Mouse (Mus musculus) right cerebral cortex, postnatal 36 days (tissue): ENCODE results near the gene Hmbs.
"Not testable (repeated sequence)": the region's sequence is repeated elsewhere in the genome, so short reads cannot be mapped to it uniquely, and the experiment has no call there.

Source experiments
- DNase-seq, 2 experiments: peaks; one replicate each; pipeline ENCODE4 v3.0.0; 2022; ENCODE audit warnings: low spot score in 2 of 2, mixed read lengths in 1 of 2

Gene Hmbs

DNA sequence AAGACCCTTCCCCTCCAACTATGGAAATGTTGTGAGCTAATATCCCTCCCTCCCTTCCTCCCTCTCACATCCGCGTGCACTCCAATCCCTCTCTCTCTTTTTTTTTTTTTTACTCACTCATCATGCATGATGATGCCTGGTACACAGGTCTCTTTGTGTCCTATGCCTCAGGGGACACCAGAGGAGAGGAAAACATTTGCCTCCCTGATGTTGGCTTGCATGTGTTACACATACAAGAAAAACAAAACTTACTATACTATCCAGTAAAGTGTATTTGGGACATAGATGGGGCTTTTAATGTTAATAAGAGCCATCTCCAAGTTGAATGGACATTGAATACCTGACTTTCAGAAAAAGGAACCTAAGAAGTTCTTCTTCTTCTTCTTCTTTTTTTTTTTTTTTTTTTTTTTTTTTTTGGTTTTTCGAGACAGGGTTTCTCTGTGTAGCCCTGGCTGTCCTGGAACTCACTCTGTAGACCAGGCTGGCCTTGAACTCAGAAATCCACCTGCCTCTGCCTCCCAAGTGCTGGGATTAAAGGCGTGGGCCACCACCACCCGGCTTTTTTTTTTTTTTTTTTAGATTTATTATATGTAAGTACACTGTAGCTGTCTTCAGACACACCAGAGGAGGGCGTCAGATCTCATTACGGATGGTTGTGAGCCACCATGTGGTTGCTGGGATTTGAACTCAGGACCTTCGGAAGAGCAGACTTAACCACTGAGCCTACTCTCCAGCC lies 18.8 kb downstream of the Hmbs start:
- DNase-seq = not testable (repeated sequence)

DNA sequence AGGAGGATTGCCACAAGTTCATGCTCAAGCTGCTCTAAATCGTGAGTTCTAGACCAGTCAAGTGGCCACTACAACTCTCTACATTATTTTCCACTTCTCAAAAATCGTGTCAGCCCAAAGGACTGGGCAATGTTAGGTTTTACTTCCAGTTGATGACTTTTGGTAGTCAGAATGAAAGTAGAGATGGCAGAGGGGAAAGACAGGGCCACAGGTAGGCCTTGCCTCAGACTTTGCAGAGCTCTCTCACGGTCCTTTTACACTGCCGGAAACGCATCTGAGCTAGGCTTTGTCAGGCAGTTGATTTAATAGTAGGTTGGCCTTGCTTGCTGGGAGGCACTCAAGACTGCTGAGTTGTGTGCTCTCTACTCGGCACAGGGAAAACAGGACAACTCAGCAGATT lies 19.9 kb downstream of the Hmbs start:
- no peak for DNase-seq

DNA sequence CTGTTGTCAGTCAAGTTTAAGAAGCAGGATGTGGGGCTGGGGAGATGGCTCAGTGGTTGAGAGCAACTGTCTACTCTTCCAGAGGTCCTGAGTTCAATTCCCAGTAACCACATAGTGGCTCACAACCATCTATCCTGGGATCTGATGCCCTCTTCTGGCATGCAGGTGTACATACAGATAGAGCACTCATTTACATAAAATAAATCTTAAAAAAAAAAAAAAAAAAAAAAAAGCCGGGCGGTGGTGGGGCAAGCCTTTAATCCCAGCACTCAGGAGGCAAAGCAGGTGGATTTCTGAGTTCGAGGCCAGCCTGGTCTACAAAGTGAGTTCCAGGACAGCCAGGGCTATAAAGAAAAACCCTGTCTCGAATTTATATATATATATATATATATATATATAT lies 20.4 kb downstream of the Hmbs start:
- DNase-seq = not testable (repeated sequence)

DNA sequence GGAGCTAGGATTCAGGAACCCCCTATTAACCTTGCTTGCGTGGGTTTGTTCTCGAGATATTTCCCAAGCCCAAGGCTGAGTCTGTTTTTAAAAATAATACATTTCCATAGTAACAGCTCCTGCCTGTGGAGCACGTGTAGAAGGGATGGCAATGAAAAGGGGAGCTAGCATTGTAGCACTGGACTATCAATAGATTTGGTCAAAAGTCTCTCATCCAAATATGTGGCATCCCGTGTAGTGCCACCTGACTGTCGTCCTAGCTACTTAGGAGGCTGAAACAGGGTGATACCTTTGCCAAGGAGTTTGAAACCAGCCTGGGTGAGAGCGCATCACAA lies 23.3 kb downstream of the Hmbs start:
- DNase-seq = peak in 1 of 2 experiments; percentile 43

DNA sequence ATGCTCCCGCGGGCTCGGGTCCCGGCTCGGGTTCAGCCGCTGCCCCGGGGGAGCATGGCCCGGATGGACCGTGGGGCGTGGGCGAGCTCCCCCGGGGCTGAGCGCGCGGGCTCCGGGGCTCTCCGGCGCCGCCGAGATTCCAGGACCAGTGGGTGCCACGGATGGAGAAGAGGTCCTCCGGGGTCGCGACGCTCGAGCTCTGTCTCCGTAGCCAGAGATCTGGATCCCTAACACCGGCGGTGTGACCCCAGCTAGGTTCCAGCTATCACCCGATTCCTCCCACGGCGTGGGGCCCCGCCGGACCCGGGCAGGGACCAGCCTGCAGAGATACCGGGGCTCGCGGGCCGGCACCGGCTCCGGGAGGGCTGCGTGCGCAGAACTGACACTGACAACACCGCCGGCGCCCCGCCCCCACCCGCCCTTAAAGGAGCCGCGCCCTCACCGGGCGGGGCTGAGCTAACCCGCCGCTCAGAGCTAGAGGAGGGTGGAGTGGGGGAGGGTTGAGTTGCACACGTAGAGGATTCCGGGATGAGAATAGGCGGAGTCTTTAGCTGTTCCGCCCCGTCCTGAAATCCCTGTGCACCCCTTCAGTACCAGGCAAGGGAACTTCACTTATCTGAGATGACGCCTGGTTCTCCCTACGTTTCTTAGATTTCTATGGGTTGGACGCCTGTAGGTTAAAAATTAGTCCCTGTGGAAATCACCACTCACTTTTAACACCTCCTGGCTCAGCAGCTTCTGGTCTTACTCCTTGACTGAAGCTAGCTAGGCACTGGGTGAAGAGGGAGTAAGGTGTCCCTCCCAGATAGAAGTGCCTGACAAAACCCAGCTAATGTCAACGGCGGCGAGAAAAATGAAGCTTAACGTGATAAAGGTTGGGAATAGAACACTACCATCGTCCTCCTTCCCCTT lies 23.9 kb downstream of the Hmbs start, which contains the start of gene C2cd2l:
Gene C2cd2l (minus strand): TSS at position 399 of the 912 bp plus-strand sequence.
- DNase-seq = peak; percentile 85 to 94

DNA sequence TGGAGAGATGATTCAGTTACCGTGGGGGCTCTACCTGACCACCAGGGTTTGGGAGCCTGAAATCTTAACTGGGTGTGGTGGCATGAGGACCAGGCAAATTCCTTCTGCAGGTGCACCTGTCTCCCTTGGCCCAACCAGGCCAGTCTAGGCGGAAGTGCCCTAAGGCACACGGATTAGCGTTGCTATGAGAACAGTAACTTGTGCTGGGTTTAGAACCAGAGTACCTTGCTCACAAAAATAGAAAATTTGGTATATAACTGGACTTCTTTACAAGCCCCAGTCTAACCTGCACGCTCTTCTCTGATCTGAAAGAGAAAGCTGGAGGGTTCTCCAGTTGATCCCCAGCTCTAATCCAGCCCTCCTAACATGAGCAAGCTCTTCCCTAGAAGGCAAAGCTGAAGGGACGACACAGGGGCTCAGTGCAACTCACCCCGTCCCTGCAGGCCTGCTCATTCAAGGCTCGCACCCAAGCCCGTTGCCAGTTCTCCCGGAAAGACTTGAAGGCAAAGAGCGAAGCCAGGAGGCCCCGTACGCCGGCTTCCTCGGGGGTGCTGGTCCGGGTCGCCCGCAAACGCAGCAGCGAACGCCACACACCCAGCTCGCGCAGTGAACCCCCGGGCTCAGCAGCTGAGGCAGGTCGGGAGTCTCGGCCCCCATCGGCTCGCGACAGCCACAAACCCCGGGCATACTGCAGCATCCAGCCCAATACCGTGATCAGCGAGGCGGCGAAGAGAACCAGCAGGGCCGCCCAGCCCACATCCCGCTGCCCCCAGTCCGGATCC lies 24.7 kb downstream of the Hmbs start:
- DNase-seq = no peak

DNA sequence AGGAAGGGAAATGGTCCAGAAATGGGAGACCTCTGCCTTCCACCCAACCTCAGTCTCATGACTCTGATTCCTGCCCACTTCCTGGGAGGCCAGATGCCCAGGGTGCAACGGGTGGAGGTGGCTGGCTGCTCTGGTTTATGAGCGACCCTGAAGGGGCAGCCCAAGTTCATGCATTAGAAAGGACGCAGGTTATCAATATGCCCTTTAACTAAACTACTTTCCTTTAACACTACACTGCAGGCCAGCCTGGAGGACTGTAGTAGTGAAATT lies 25.3 kb downstream of the Hmbs start:
- DNase-seq = no peak

DNA sequence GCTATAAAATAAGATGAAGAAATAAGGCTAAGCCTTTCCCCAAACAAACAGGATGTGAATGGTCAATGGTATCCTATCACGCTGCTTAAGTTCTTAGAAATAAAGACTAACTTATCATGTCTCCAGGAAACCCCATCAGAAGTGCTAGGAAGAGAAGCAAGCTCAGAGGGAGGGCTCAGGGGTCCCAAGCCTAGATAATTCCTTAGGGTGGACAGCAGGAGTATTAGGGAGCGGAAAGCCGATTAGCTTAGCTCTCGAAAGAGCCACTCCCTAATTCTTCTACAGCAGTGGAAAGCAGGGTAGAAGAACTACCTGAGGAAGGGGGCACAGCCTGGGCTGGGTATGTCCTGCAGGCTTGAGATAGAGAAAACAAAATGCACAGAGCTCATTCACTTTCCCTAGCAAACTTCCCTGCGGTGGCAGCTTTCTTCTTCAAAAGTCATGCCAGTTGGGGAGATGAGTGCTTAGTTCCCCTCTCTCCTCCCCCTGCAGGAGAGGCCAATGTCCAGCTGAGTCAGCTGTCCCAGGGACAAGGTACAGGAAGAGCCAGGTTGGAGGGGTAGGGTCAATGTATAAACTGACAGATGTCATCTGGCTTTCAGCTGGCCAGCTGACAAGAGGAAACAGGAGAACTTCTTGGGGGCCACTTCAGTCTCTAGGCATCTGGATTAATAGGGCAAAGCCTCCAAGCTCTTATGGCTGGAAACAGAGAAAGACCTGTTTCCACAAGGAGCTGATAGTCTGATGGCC lies 25.8 kb downstream of the Hmbs start:
- no peak for DNase-seq

DNA sequence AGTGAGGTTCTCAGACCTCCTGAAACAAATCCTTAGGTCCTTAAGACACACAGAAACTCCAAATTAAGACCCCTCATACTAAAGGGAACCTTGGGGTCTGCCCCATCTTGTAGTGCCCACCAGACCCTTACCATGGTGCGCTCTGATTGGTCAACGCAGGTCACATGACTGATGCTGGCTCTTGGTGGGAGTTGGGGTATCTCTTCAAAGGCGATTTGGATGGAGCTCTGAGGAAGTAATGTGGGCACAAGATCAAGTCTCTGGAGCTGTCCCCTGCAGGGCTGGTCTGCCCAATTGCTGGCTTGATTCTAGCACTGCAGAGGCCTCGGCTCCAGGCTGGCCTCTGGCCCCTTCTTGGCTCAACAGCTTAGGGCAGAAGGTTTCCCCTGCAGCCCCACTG lies 26.6 kb downstream of the Hmbs start:
- no peak for DNase-seq

DNA sequence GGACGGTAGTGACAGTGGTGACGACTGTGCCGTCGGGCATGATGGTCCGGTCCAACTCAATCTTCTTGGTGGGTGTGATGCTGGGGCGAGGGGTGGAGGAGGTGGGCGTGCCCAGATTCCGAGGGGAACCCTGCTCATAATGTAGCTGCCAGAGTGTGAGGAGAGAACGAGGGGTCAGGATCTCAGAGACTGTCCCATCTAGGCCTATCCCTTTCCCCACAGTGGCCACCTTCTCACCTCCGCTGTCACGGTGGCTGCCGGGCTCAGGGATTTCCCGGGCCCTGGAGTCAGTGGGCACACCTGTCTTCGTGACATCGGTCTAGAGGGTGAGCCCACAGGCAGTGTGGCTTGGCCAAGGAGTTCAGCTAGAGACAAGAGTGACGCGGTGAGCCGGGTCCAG lies 29.1 kb downstream of the Hmbs start:
- no peak for DNase-seq

DNA sequence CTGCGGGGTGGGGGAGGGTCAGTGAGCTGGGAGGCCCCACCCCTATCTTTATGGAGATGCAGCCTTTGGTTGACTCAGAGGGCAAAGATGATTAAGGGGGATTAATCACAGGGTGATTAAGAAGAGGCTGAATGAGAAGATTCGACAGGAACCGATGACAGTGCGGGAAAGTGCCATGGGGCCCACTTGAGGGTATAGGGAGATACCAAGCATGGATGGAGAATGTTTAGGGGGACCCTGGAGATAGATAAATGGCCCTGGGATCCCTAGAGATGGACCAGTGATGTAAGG lies 29.8 kb downstream of the Hmbs start:
- no peak for DNase-seq

DNA sequence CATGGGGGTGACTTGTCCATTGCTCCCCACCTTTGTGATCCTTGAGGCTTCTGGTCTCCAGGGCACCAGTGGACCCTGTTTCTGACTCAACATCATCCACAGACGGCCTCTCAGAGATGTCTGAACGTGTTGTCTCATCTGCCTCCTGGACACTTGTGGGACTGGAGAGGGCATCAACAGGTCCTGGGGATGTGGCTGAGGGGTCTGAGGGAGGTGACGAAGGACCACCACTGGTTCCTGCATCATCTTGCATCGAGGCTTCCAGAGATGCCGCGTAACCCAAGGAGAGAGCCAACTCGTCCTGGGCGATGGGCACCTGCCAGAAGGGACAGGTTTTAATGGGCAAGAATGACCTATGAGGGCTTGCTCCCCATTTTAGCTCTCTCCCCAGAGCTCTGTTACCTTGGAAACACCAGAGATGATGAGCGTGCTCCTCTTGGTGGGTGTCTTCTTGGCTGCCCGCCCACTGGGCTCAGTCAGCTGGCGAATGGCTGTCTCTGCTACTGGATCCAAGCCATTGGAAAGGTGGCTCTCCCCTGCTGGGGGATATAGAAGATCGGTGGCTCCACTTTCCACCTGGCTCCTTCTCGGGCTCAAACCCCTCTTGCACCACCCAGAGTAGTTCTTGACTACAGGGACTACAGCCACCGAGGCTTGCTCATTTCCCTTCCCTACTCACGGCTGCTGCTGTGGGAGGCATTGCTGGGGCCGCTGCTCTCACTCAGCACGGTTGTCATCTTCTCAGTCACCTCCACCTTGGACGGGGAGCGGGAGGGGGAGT lies 30.4 kb downstream of the Hmbs start:
- peak; percentile 78 to 79 for DNase-seq

DNA sequence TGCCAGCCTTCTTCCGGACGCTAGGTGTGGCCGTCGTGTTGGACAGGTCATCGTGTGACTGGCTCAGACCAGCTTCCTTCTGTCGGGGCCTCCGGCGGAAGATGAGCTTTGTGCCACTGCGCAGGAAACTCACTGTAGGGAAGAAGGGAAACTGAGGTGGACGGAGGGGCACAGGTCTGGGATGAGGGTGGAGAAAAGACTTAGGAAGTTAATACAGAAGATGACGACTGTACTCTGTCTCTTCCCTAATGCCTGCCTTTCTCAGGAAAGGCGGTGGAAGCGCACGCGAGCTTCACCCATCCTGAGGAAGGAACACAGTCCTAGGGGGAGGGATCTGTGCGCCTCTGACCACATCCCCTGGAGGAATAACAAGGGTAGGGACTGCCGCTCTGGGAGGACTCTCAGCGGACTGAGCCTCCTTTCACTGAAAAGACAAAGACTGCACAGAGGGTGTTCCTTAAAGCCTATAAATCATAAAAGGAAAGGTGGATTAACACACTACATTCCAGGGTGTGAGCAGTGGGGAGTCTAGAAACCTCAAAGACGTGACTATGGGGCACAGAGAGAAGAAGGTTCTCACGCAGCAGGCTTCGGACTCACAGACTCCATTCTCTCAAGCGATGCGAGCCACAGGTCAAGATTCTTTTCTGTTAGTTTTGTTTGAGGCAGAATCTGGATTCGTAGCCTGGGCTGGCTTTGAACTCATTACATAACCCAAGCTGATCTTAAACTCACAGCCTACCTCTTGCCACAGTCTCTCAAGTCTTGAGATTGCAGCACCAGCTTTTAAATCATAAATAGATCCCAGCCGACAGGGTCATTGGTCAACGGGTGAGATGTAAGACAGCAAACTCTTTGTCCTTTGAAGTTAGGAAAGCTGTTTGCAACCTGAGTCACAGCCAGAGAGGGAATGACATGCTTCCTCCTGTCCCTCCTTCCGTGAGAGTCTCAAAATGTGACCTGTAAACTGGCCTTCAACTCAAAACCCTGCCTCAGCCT lies 32.6 kb downstream of the Hmbs start:
- DNase-seq = no peak

DNA sequence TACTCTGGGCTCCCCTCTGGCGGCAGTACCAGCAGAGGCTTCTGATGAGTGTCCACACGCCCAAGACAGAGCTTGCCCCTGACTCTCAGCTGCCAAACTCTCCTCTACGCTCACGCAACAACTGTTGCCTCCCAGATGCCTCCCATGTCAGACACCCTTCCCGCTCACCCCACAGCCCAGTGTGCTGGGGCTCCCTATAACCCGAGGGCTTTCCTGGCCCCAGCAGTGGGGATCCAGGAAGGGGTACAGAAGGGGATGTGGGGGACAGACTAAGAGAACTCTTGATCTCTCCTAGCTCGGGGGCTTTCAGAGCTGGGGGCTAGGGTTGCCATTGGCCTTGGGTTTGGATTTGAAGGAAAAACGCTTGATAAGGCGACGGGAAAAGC lies 33.3 kb downstream of the Hmbs start:
- no peak for DNase-seq

DNA sequence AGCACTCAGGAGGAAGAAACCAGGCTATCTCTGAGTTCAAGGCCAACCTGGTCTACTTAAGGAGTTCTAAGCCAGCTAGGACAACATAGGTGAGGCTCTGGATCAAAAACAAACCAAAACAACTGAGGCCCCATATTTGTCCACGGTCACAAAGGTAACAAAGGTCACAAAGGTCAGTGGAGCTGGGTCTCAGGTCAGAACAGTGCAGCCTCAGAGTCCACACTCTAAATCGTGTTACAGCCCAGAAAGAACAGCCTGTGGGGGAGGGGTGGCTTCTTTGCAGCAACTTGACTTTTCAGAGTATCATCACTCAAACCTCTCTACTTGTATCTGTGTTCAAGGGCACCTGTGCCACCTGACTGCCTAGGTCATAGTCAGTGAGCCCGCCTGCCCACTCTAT lies 34.3 kb downstream of the Hmbs start:
- DNase-seq = no peak

DNA sequence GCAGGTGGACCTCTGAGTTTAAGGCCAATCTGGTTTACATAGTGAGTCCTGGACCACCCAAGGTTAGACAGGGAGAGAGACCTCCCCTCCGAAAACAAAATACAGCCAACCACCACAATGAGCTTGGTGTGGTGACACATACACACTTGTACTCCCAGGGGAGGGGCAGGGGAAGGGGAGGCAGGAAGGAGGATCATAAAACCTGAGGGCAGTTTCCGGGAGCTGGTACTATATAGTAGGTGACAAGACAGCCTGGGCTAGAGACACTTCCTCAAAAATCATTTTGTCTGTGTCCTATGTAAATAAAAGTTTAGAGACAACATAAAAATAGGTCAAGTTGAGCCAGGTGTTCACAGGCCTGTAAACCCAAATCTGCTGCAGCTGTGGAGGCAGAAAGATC lies 36.8 kb downstream of the Hmbs start:
- DNase-seq = no peak

DNA sequence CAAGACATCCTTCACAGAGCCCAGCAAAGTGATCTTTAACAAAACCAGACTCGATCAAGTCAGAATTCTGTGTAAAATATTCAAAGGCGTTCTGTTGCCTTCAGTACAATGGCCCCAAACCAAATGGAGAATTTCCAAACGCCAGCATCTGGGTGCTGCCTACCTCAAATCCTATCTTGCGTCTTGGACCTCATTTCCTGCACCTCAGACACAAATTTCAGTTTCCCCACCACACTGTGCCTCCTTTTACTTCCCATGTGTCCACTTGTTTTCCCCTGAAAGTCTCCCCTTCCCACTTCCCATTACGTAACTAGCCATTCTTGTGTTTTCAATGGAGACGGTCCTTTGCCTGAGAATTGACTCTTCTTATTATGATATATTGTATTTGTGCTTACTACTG lies 37.5 kb downstream of the Hmbs start:
- DNase-seq = no peak

DNA sequence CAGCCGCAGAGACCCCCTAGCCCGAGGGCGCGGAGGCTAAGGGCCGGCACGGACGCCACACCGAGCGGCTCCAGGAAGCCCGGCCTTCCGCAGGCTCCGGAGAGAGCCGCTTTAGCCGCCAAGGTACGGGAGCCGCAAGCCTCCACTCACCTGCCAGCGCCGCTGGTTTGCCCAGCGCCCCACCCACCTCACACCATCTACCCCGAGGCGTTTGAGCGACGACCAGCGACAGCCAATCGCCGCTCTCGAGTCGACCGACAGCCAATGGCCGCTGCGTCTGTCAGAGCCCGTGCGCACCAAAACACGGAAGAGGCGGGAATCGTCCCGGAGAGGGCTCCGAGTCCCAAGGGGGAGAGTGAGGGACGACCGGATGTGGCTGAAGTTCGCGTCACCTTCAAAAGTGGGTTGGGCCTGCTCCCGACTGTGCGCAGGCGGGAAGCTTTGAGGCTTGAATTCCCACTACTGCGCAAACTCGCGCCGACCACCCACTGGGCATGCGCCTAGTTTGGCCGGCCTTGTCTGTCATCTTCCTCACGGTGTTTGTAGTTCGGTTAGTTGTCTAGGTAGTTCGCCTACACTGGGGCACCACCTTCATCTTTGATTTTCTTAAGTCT lies 38.5 kb downstream of the Hmbs start, which contains the start of gene Hinfp:
Gene Hinfp (minus strand): TSS at position 206 of the 614 bp plus-strand sequence.
- DNase-seq = peak; percentile 98 to 99

DNA sequence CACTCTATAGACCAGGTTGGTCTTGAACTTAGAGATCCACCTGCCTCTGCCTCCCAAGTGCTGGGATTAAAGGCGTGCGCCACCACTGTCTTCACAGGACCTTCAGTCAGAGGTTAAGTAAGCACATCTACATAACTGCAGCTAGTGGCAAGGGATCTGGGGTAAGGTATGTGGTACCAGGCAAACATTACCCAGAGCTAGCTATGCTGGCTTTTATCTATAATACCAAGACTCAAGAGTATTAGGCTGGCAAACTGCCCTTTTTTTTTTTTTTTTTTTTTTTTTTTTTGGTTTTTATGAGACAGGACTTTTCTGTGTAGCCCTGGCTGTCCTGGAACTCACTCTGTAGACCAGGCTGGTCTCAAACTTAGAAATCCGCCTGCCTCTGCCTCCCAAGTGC lies 44.0 kb downstream of the Hmbs start:
- DNase-seq = not testable (repeated sequence)
